Mouse (Mus musculus): ENCODE results near the gene Spi1.
A peak's percentile ranks its signal among the peaks of the same experiment; 100 is the strongest.
"Not testable (repeated sequence)": the region's sequence is repeated elsewhere in the genome, so short reads cannot be mapped to it uniquely, and the experiment has no call there.

Spi1 gene

GRCm38 (mm10) chr2:91081775-91082695 lies at the start of gene Spi1:
Spi1 (plus strand) TSS chr2:91082390.
- no peak for DNase-seq (ENCODE audit: low read depth, low spot score)

- no peak for DNase-seq (ENCODE audit: low read depth, low spot score)
Measured at GRCm38 (mm10) chr2:91033000-91033399, 49.2 kb upstream of the Spi1 start.

- no peak for DNase-seq (ENCODE audit: low read depth, low spot score)
Measured at GRCm38 (mm10) chr2:91035385-91035784, 46.8 kb upstream of the Spi1 start, which contains the start of gene Rapsn. Rapsn (plus strand) TSS chr2:91035620.

- DNase-seq (ENCODE audit: low read depth, low spot score): no peak
Measured at GRCm38 (mm10) chr2:91041786-91042185, 40.4 kb upstream of the Spi1 start.

- DNase-seq (ENCODE audit: low read depth, low spot score): no peak
Measured at GRCm38 (mm10) chr2:91042651-91043398, 39.4 kb upstream of the Spi1 start.

GRCm38 (mm10) chr2:91044727-91045126 lies 37.5 kb upstream of the Spi1 start:
- DNase-seq (ENCODE audit: low read depth, low spot score): no peak

GRCm38 (mm10) chr2:91045805-91046204 lies 36.4 kb upstream of the Spi1 start:
- DNase-seq (ENCODE audit: low read depth, low spot score): not testable (repeated sequence)

GRCm38 (mm10) chr2:91047359-91047758 lies 34.8 kb upstream of the Spi1 start:
- DNase-seq (ENCODE audit: low read depth, low spot score): no peak

GRCm38 (mm10) chr2:91051917-91052316 lies 30.3 kb upstream of the Spi1 start:
- no peak for DNase-seq (ENCODE audit: low read depth, low spot score)

GRCm38 (mm10) chr2:91052752-91053151 lies 29.4 kb upstream of the Spi1 start:
- no peak for DNase-seq (ENCODE audit: low read depth, low spot score)

- DNase-seq (ENCODE audit: low read depth, low spot score): no peak
Measured at GRCm38 (mm10) chr2:91053181-91053933, 28.8 kb upstream of the Spi1 start.

- peak; percentile 81 for DNase-seq (ENCODE audit: low read depth, low spot score)
Measured at GRCm38 (mm10) chr2:91053934-91054382, 28.2 kb upstream of the Spi1 start, which contains the start of gene Psmc3. Psmc3 (plus strand) TSS chr2:91054009.

GRCm38 (mm10) chr2:91058435-91058834 lies 23.8 kb upstream of the Spi1 start:
- DNase-seq (ENCODE audit: low read depth, low spot score): no peak

GRCm38 (mm10) chr2:91059376-91059775 lies 22.8 kb upstream of the Spi1 start:
- no peak for DNase-seq (ENCODE audit: low read depth, low spot score)

GRCm38 (mm10) chr2:91060544-91061355 lies 21.4 kb upstream of the Spi1 start:
- DNase-seq (ENCODE audit: low read depth, low spot score): no peak

GRCm38 (mm10) chr2:91061849-91062481 lies 20.2 kb upstream of the Spi1 start:
- no peak for DNase-seq (ENCODE audit: low read depth, low spot score)

GRCm38 (mm10) chr2:91062779-91063606 lies 19.2 kb upstream of the Spi1 start:
- DNase-seq (ENCODE audit: low read depth, low spot score): no peak

- no peak for DNase-seq (ENCODE audit: low read depth, low spot score)
Measured at GRCm38 (mm10) chr2:91064211-91064610, 18.0 kb upstream of the Spi1 start.

- no peak for DNase-seq (ENCODE audit: low read depth, low spot score)
Measured at GRCm38 (mm10) chr2:91065544-91065943, 16.6 kb upstream of the Spi1 start.

All from embryo, embryonic 11.5 days (tissue).